Mouse (Mus musculus) CD4-positive, CD25-positive, alpha-beta regulatory T cell, adult 4 months (primary cell): Measurements from ENCODE around the gene Arhgef38. TPM values are rescaled to one million over a fixed set of nuclear protein-coding genes. Genes with fewer than 3 reads are reported as not detected.

Source experiments
- ATAC-seq: one replicate; pipeline ENCODE4 v1.8.0; 2017
- polyA plus RNA-seq, 2 experiments: library from polyadenylated mRNA; unstranded; fragments of 100-300 nt; shearing (Covaris generic); gene quantifications; one replicate each; pipeline ENCODE4 v1.2.1; 2017

The Arhgef38 gene
- polyA plus RNA-seq, 2 experiments from 2014 or later = not detected

DNA sequence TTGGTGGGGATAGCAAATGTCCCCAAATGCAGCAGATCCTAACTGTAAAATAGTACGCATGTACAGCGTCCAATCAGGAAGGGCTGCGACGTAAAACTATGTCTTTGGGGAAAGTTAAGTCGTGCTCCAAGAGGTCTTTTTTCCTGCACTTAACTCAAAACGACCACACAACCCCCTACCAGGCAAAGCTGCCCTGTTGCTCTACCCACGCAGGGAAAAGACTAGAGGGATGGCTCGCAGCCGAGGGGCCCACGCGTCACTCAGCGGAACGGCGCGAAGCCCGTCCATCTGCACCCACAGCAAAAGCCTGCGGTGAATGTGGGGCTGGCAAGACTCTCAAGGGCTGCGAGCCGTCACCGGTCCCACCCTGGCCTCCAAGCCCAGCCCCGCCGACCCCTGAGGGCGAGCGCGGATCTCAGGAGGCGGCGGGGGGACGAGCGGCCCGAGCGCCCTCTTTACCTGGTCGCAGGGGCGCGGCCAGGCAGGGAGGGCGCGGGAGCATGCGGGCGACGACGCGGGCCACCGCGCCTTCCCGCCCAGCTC is 143.6 kb downstream of the Arhgef38 start:
- ATAC-seq = peak; percentile 56

DNA sequence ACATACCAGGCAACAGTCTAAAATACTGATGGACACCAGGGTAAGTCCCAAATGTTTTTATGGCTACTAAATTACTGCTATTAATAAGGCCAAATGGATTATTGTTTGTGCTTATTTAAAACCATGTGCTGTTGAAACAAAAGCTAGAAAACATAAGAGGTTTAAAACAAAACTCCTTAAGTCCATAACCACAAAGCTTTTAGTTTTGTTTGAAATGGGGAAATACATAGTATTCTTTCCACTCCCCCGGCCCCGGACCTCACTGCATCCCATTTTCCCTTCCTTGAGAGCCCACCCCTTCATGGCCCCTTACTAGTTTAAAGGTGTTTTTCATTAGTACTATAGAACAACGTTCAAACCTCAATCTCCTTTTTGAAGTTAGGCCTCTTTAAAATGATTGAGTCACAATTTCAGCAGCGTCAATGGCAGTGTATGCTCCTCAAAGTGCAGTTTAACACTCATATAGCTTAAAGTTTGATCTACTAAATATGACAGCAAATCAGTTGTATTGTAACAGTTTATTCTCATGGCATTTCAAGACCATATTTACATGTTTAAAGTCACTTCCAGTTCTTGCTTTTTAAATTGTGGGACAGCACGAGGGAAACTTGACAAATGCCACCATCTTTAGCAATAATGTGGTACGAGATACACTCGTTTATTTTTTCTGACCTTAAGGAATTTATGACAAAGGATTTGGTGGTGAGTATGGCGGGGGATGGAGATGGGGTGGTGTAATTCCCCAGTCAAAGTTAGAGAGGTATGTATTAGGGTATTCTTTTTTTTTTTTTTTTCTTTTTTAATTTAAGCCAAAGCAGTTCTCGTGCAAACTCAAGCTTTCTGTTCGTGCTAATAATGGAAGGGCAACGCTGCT is 144.3 kb downstream of the Arhgef38 start:
- ATAC-seq = no peak

DNA sequence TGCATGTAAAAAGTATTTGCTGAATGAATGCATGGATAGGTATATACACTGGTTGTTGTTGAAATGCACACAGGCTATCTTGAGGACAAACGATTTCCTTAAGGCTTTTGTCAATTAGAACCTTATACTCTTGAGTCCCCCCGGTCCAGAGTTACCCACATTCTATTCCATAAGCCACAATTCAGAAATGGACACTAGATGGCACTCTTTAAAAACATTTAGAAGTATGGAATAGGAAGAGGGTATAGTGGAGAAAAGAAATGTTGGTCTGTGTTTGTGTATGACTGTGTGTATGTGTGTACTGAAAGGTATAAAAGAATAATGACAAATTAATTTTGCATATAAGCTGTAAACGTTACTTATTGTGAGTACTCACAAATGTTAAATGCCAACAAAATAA is 148.9 kb downstream of the Arhgef38 start:
- peak; percentile 81 for ATAC-seq

DNA sequence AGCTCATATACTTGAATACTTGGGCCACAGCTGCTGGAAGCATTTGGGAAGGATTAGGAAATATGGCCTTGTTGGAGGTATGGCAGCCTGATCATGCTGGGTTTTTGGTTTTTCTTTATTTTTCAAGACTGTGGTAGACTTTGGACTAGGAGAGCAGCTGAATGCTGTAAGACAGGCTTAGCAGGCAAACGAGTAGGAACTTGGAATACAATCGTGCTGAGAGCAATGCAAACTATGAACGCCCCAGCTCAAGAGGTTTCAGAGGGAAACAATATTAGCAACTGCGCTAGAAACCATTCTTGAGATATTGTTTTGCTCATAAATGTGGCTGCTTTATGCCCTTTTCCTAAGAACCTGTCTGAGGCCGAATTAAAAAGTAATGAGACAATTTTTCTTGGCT is 152.0 kb downstream of the Arhgef38 start:
- no peak for ATAC-seq

DNA sequence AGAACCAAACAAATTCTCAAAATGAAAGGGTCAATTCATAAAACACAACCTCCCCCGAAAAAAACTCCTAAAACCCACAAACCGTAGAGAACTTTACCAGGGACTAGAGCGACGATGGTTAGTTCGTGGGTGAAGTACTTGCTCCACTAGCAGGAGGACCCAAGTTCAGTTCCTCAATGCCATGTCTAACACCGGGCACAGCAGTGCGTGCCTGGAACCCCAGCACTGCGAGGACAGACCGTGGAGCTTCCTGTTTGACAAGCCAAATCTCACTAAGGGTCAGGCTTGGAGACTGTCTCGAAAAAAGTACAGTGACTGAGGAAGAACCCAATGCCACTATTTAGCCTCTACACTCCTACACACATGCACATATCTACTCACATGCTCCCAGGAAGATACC is 159.2 kb downstream of the Arhgef38 start:
- no peak for ATAC-seq

Other genes starting within 250 kb of the Arhgef38 start
- gene Ints12, start 143.1 kb downstream of the Arhgef38 start, polyA plus RNA-seq = 10 to 100 TPM; 19.8 to 21.9 TPM
- gene Gstcd, start 142.9 kb downstream of the Arhgef38 start, polyA plus RNA-seq = 1 to 10 TPM; 2.1 to 3.8 TPM
- 10 to 100 TPM; 14.8 to 25.9 TPM for gene Ppa2, start 75.2 kb upstream of the Arhgef38 start, polyA plus RNA-seq